Mouse (Mus musculus): ENCODE data around the gene Prss41.

DNA sequence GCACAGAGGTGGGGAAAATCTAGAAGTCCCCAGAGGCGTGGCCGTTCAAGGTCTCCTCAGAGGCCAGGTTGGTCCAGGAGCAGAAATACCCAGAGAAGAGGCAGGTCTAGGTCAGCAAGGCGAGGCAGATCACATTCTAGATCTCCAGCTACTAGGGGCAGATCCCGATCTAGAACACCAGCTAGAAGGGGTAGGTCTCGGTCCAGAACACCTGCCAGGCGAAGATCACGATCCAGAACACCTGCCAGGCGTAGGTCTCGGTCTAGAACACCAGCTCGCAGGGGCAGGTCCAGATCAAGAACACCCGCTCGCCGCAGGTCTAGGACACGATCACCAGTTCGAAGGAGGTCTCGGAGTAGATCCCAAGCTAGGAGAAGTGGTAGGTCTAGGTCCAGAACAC lies 28.3 kb downstream of the Prss41 start:
- TF ChIP-seq CTCF (IDR thresholded peaks at IDR 0.05; ENCODE audit: insufficient read depth, low read length) (no peak), POLR2A (IDR thresholded peaks at IDR 0.05; ENCODE audit: borderline replicate concordance, extremely low read depth, low read depth, low read length) (no peak)
